Mouse (Mus musculus) kidney, postnatal 0 days (tissue): ENCODE results near the gene Ass1. TPM values are rescaled to one million over a fixed set of nuclear protein-coding genes. Genes with fewer than 3 reads are reported as not detected.

ENCODE experiments used
- ATAC-seq: fragments of 200-750 bp; cut with Nextera tagmentation; replicated peaks from 2 replicates; pipeline ENCODE4 v1.8.0; 2017; ENCODE audit warnings: low read depth, moderate number of reproducible peaks, moderate TSS enrichment, moderate library complexity; ENCODE audit not compliant: low FRiP score
- DNase-seq: peaks from one replicate; pipeline ENCODE4 v3.0.0-alpha.2; 2016; ENCODE audit warnings: low spot score
- H3K27ac ChIP-seq: fragments of 300-500 bp; sonication (generic); 2 replicates; pipeline ENCODE4 v1.5.1; 2014; ENCODE audit warnings: mild to moderate bottlenecking
- H3K27me3 ChIP-seq: fragments of 300-500 bp; sonication (generic); 2 replicates; pipeline ENCODE4 v1.6.1; 2014; ENCODE audit warnings: low read length, mixed read lengths; ENCODE audit not compliant: insufficient read depth
- H3K36me3 ChIP-seq: fragments of 300-500 bp; sonication (generic); 2 replicates; pipeline ENCODE4 v1.6.1; 2014; ENCODE audit warnings: low read length, mixed read lengths; ENCODE audit not compliant: insufficient read depth
- H3K4me1 ChIP-seq: fragments of 300-500 bp; sonication (generic); replicated peaks from 2 replicates; pipeline ENCODE4 v1.6.1; 2014; ENCODE audit warnings: antibody characterized with exemption, low read length, mixed read lengths; ENCODE audit not compliant: insufficient read depth
- H3K4me2 ChIP-seq: fragments of 300-500 bp; sonication (generic); 2 replicates; pipeline ENCODE4 v1.6.1; 2014; ENCODE audit warnings: mild to moderate bottlenecking, low read length, moderate library complexity, mixed read lengths
- H3K4me3 ChIP-seq: fragments of 300-500 bp; sonication (generic); replicated peaks from 2 replicates; pipeline ENCODE4 v1.5.1; 2014; ENCODE audit warnings: low read depth, low read length
- H3K9ac ChIP-seq: fragments of 300-500 bp; sonication (generic); 2 replicates; pipeline ENCODE4 v1.6.1; 2014; ENCODE audit warnings: low read depth, low read length
- H3K9me3 ChIP-seq: fragments of 300-500 bp; sonication (generic); replicated peaks from 2 replicates; pipeline ENCODE4 v1.6.1; 2016; ENCODE audit warnings: low read length, inconsistent platforms, mixed read lengths
- CTCF ChIP-seq: IDR thresholded peaks from 2 replicates; pipeline ENCODE4 v1.5.1; 2016; ENCODE audit warnings: antibody characterized with exemption, low read depth, mild to moderate bottlenecking, moderate library complexity
- WGBS: fragments of 180-500 bp; shearing (Covaris S2); extraction: QIAGEN DNeasy Blood & Tissue Kit; methylation state at CpG from one replicate; pipeline ENCODE4 v1.1.7; 2014; 5-methylcytosine and 5-hydroxymethylcytosine counted together
- polyA plus RNA-seq: library from polyadenylated mRNA; unstranded; fragments of >200 nt; fragmentation: Nextera tagmentation; extraction: Ambion mirVana; gene quantifications from 2 replicates; pipeline ENCODE4 v1.2.1, GENCODE M21; 2015

The Ass1 gene
- polyA plus RNA-seq, 1 experiment from 2014 or later, result 319 TPM

DNA sequence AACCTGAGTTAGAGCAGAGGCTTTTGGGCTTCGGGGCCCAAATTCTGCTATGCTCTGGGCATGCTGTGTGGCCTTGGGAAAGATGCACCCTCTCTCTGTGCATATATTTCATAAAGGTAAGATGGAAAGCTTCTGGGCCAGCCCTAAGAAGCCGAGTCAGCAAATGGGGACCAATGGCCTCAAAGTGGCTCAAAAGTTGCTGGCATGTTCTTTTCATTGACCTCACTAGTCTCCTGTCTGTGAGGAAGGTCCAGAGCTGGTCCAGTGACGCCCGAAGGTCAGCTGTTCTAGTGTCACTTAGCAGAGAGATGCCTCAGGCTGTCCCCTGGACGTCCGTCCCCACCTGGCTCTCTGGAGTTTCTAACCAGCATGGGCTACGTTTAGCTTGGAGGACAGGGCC is 1.1 kb upstream of the Ass1 start:
- H3K4me3 ChIP-seq, result no peak overlapping the region
- no peaks in the 10 kb centered on the region for H3K9me3 ChIP-seq
- no peak for ATAC-seq
- TF ChIP-seq CTCF, result no peak
- H3K9ac ChIP-seq, result no peak overlapping the region
- no peaks in the 10 kb centered on the region for H3K36me3 ChIP-seq
- H3K27me3 ChIP-seq, result no peaks in the 10 kb centered on the region
- WGBS, result 89% methylated on average over 7 of the region's 7 CpGs
- H3K27ac ChIP-seq, result no peak overlapping the region; the same call in 1 of the 2 replicates
- H3K4me2 ChIP-seq, result no peak overlapping the region
- DNase-seq, result no peak
- H3K4me1 ChIP-seq, result peaks cover 13% of the 10 kb centered on the region; the same call in 1 of the 2 replicates

DNA sequence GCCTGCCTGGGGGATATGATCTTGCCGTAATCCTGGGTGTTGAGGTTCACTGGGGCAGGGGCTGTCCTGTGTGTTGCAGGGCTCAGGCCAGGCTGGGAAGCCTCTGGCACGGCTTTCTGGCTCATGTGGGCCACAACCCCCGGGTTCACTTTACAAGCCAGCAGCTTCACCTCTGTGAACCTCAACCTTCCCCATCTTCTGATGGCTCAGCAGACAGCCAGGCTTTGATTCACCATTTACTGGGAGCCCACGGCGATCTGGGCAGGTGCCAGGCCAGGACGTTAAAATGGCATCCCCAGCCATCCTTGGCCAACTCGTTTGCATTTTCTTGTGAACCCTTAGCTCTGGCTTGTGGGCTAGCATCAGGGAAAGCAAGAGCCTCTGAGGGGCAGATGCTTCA is 527 bp upstream of the Ass1 start:
- H3K4me1 ChIP-seq, result peaks cover 13% of the 10 kb centered on the region; the same call in 1 of the 2 replicates
- no peaks in the 10 kb centered on the region for H3K27me3 ChIP-seq
- no peaks in the 10 kb centered on the region for H3K36me3 ChIP-seq
- peak overlapping the region; percentile 88 for H3K4me2 ChIP-seq
- no peak for TF ChIP-seq CTCF
- no peaks in the 10 kb centered on the region for H3K9me3 ChIP-seq
- ATAC-seq (no peak; the same call in 1 of the 2 replicates), DNase-seq (no peak)
- 25% methylated on average over 7 of the region's 7 CpGs for WGBS
- peak overlapping the region; percentile 28; the same call in 1 of the 2 replicates for H3K27ac ChIP-seq
- no peak overlapping the region for H3K9ac ChIP-seq
- peak overlapping the region; percentile 43 for H3K4me3 ChIP-seq

- no peak for TF ChIP-seq CTCF
- 7% methylated on average over 18 of the region's 19 CpGs for WGBS
- DNase-seq, result no peak
- Histone ChIP-seq H3K4me3 (peak overlapping the region; percentile 43), H3K36me3 (no peaks in the 10 kb centered on the region), H3K4me1 (peaks cover 13% of the 10 kb centered on the region; the same call in 1 of the 2 replicates), H3K27me3 (no peaks in the 10 kb centered on the region), H3K4me2 (peak overlapping the region; percentile 88), H3K27ac (peak overlapping the region; percentile 70), H3K9ac (peak overlapping the region; percentile 64), H3K9me3 (no peaks in the 10 kb centered on the region)
- ATAC-seq, result no peak
Measured at GRCm38 (mm10) chr2:31470683-31471385, 827 bp downstream of the Ass1 start.

DNA sequence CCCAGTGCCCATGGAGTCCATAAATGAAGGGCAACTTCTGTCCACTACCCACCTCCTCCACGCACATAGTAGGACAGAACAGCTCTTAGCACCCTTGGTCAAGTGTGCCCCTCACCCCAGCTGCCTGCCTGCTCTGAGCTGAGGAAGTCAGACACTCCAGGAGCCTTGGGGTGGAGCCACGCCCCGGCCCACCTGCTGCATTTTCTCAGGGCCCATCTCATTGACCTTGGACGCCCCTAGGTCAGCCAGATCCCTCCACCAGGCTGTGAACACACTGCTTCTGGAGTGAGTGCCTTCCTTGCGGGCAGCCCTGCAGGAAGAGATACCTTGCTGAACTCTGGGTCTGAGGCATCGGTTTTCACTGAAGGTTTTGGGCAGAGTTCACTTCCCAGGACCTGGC is 1.6 kb downstream of the Ass1 start:
- 51% methylated on average over 6 of the region's 6 CpGs for WGBS
- peak overlapping the region; percentile 88; the same call in 1 of the 2 replicates for H3K4me2 ChIP-seq
- peaks cover 13% of the 10 kb centered on the region; the same call in 1 of the 2 replicates for H3K4me1 ChIP-seq
- peak overlapping the region; percentile 8; the same call in 1 of the 2 replicates for H3K27ac ChIP-seq
- 0 out of 2 replicates have a peak overlapping the region, but pooled peaks have one; percentile 43 for H3K4me3 ChIP-seq
- H3K27me3 ChIP-seq, result no peaks in the 10 kb centered on the region
- TF ChIP-seq CTCF, result no peak
- ATAC-seq (no peak), DNase-seq (no peak)
- no peaks in the 10 kb centered on the region for H3K36me3 ChIP-seq
- H3K9ac ChIP-seq, result peak overlapping the region; percentile 28; the same call in 1 of the 2 replicates
- no peaks in the 10 kb centered on the region for H3K9me3 ChIP-seq

- Histone ChIP-seq H3K9ac (no peak overlapping the region), H3K27ac (no peak overlapping the region), H3K4me3 (no peak overlapping the region), H3K4me1 (peaks cover 13% of the 10 kb centered on the region; the same call in 1 of the 2 replicates), H3K9me3 (no peaks in the 10 kb centered on the region), H3K27me3 (no peaks in the 10 kb centered on the region), H3K36me3 (no peaks in the 10 kb centered on the region), H3K4me2 (0 out of 2 replicates have a peak overlapping the region, but pooled peaks have one; percentile 0)
- ATAC-seq, result no peak
- WGBS, result 49% methylated on average over 10 of the region's 10 CpGs
- peak; percentile 43 for DNase-seq
- TF ChIP-seq CTCF, result peak; percentile 84
Measured at GRCm38 (mm10) chr2:31472406-31473065, 2.5 kb downstream of the Ass1 start.

GRCm38 (mm10) chr2:31473941-31474340 is 3.9 kb downstream of the Ass1 start:
- ATAC-seq (no peak), DNase-seq (no peak)
- H3K9me3 ChIP-seq, result no peaks in the 10 kb centered on the region
- WGBS, result 71% methylated on average over 4 of the region's 4 CpGs
- H3K9ac ChIP-seq, result no peak overlapping the region
- no peaks in the 10 kb centered on the region for H3K27me3 ChIP-seq
- no peaks in the 10 kb centered on the region for H3K36me3 ChIP-seq
- peak; percentile 58 for TF ChIP-seq CTCF
- H3K27ac ChIP-seq, result no peak overlapping the region
- no peak overlapping the region for H3K4me3 ChIP-seq
- no peak overlapping the region for H3K4me2 ChIP-seq
- H3K4me1 ChIP-seq, result peaks cover 13% of the 10 kb centered on the region; the same call in 1 of the 2 replicates
